Mouse (Mus musculus) lung, embryonic 14.5 days (tissue): ENCODE results near the gene Slc35a5. TPM values are rescaled to one million over a fixed set of nuclear protein-coding genes. Genes with fewer than 3 reads are reported as not detected.
A peak's percentile ranks its signal among the peaks of the same experiment; 100 is the strongest.

ENCODE experiments used
- ATAC-seq: fragments of 200-750 bp; cut with Nextera tagmentation; 2 replicates; pipeline ENCODE4 v1.8.0; 2017; ENCODE audit warnings: mild to moderate bottlenecking, moderate TSS enrichment, moderate library complexity; ENCODE audit not compliant: insufficient read depth
- DNase-seq: peaks from one replicate; pipeline ENCODE4 v3.0.0-alpha.2; 2015
- H3K27ac ChIP-seq: fragments of 300-500 bp; sonication (generic); 2 replicates; pipeline ENCODE4 v1.5.1; 2014; ENCODE audit warnings: low read depth, mild to moderate bottlenecking, moderate library complexity
- H3K27me3 ChIP-seq: fragments of 300-500 bp; sonication (generic); 2 replicates; pipeline ENCODE4 v1.6.1; 2014; ENCODE audit warnings: low read length, control low read depth; ENCODE audit not compliant: insufficient read depth
- H3K36me3 ChIP-seq: fragments of 300-500 bp; sonication (generic); 2 replicates; pipeline ENCODE4 v1.6.1; 2014; ENCODE audit warnings: control low read depth; ENCODE audit not compliant: insufficient read depth
- H3K4me1 ChIP-seq: fragments of 300-500 bp; sonication (generic); 2 replicates; pipeline ENCODE4 v1.6.1; 2014; ENCODE audit warnings: antibody characterized with exemption, control low read depth; ENCODE audit not compliant: insufficient read depth
- H3K4me2 ChIP-seq: fragments of 300-500 bp; sonication (generic); 2 replicates; pipeline ENCODE4 v1.6.1; 2014; ENCODE audit warnings: mild to moderate bottlenecking
- H3K4me3 ChIP-seq: fragments of 300-500 bp; sonication (generic); 2 replicates; pipeline ENCODE4 v1.5.1; 2014; ENCODE audit warnings: low read depth, low read length
- H3K9ac ChIP-seq: fragments of 300-500 bp; sonication (generic); 2 replicates; pipeline ENCODE4 v1.6.1; 2014
- H3K9me3 ChIP-seq: fragments of 300-500 bp; sonication (generic); 2 replicates; pipeline ENCODE4 v1.6.1; 2016; ENCODE audit warnings: low read depth, low read length, control low read depth
- CTCF ChIP-seq: IDR thresholded peaks from 2 replicates; pipeline ENCODE4 v1.5.1; 2016; ENCODE audit warnings: antibody characterized with exemption, low read depth
- WGBS: fragments of 180-500 bp; shearing (Covaris S2); extraction: QIAGEN DNeasy Blood & Tissue Kit; methylation state at CpG from one replicate; pipeline ENCODE4 v1.1.7; 2014; 5-methylcytosine and 5-hydroxymethylcytosine counted together
- polyA plus RNA-seq: library from polyadenylated mRNA; unstranded; fragments of >200 nt; fragmentation: Nextera tagmentation; extraction: Ambion mirVana; gene quantifications from 2 replicates; pipeline ENCODE4 v1.2.1, GENCODE M21; 2014

Slc35a5 gene
- polyA plus RNA-seq, result 17.4 and 19.6 TPM in 2 replicates

GRCm38 (mm10) chr16:45158522-45159388 lies at the start of gene Slc35a5, which contains the start of gene Atg3:
Gene Slc35a5, minus strand, starts transcription at chr16:45158706.
Gene Atg3, plus strand, starts transcription at chr16:45158785.
- peak within 1 kb of the TSS; percentile 89 for H3K27ac ChIP-seq
- H3K36me3 ChIP-seq, result 0 out of 2 replicates have a peak, but pooled peaks cover 12% of the 10 kb centered on the region
- H3K4me3 ChIP-seq, result peak within 1 kb of the TSS; percentile 81
- H3K27me3 ChIP-seq, result no peaks in the 10 kb centered on the region
- no peak for TF ChIP-seq CTCF
- no peaks in the 10 kb centered on the region for H3K9me3 ChIP-seq
- WGBS, result under 1% methylated on average over 53 of the region's 64 CpGs
- H3K4me1 ChIP-seq, result 0 out of 2 replicates have a peak, but pooled peaks cover 3% of the 10 kb centered on the region
- DNase-seq (peak; percentile 98), ATAC-seq (peak; percentile 99)
- H3K9ac ChIP-seq, result peak within 1 kb of the TSS; percentile 87
- peak within 1 kb of the TSS; percentile 88 for H3K4me2 ChIP-seq

- Histone ChIP-seq H3K4me2 (no peak overlapping the region), H3K4me3 (no peak overlapping the region), H3K36me3 (no peaks in the 10 kb centered on the region), H3K9me3 (no peaks in the 10 kb centered on the region), H3K9ac (no peak overlapping the region), H3K27ac (no peak overlapping the region), H3K27me3 (no peaks in the 10 kb centered on the region), H3K4me1 (no peaks in the 10 kb centered on the region)
- ATAC-seq, result no peak
- no peak for TF ChIP-seq CTCF
- 67% methylated on average over 12 of the region's 12 CpGs for WGBS
- peak; percentile 11 for DNase-seq
Observed at GRCm38 (mm10) chr16:45204859-45205670, 46.6 kb upstream of the Slc35a5 start.

- Histone ChIP-seq H3K4me2 (no peak overlapping the region), H3K27me3 (no peaks in the 10 kb centered on the region), H3K27ac (no peak overlapping the region), H3K9me3 (no peaks in the 10 kb centered on the region), H3K4me3 (no peak overlapping the region), H3K4me1 (no peaks in the 10 kb centered on the region), H3K9ac (no peak overlapping the region), H3K36me3 (no peaks in the 10 kb centered on the region)
- ATAC-seq (no peak), DNase-seq (no peak)
- TF ChIP-seq CTCF, result no peak
- WGBS, result 74% methylated on average over 4 of the region's 4 CpGs
Observed at GRCm38 (mm10) chr16:45204438-45204837, 45.9 kb upstream of the Slc35a5 start.

GRCm38 (mm10) chr16:45201395-45201794 lies 42.9 kb upstream of the Slc35a5 start:
- no peak for DNase-seq
- WGBS, result 94% methylated on average over 2 of the region's 2 CpGs
- no peak for TF ChIP-seq CTCF

GRCm38 (mm10) chr16:45196816-45197215 lies 38.3 kb upstream of the Slc35a5 start:
- TF ChIP-seq CTCF, result peak; percentile 90
- DNase-seq (peak; percentile 97), ATAC-seq (peak; percentile 69)
- Histone ChIP-seq H3K9ac (no peak overlapping the region), H3K9me3 (no peaks in the 10 kb centered on the region), H3K4me1 (no peaks in the 10 kb centered on the region), H3K36me3 (no peaks in the 10 kb centered on the region), H3K27ac (no peak overlapping the region), H3K4me3 (no peak overlapping the region), H3K4me2 (no peak overlapping the region), H3K27me3 (no peaks in the 10 kb centered on the region)
- 31% methylated on average over 6 of the region's 6 CpGs for WGBS

More at GRCm38 (mm10) chr16:45201395-45201794, 42.9 kb upstream of the Slc35a5 start:
- Histone ChIP-seq H3K9me3 (no peaks in the 10 kb centered on the region), H3K36me3 (no peaks in the 10 kb centered on the region), H3K27ac (no peak overlapping the region), H3K4me2 (no peak overlapping the region), H3K27me3 (no peaks in the 10 kb centered on the region), H3K9ac (no peak overlapping the region), H3K4me1 (no peaks in the 10 kb centered on the region), H3K4me3 (no peak overlapping the region)
- no peak for ATAC-seq

GRCm38 (mm10) chr16:45192613-45193012 lies 34.1 kb upstream of the Slc35a5 start:
- no peaks in the 10 kb centered on the region for H3K9me3 ChIP-seq
- ATAC-seq (peak; percentile 82), DNase-seq (peak; percentile 91)
- TF ChIP-seq CTCF, result peak; percentile 91
- H3K4me1 ChIP-seq, result no peaks in the 10 kb centered on the region
- peaks cover 6% of the 10 kb centered on the region; the same call in 1 of the 2 replicates for H3K36me3 ChIP-seq
- no peaks in the 10 kb centered on the region for H3K27me3 ChIP-seq
- H3K9ac ChIP-seq, result no peak overlapping the region
- WGBS, result 5% methylated on average over 1 of the region's 1 CpGs
- H3K4me2 ChIP-seq, result no peak overlapping the region
- H3K4me3 ChIP-seq, result no peak overlapping the region
- no peak overlapping the region for H3K27ac ChIP-seq
